Mouse (Mus musculus) forebrain, postnatal 0 days (tissue): ENCODE data around the gene Zfp362. TPM values are rescaled to one million over a fixed set of nuclear protein-coding genes. Genes with fewer than 3 reads are reported as not detected.
A peak's percentile ranks its signal among the peaks of the same experiment; 100 is the strongest.

Experiments
- ATAC-seq: fragments of 200-750 bp; cut with Nextera tagmentation; 2 replicates; pipeline ENCODE4 v1.8.0; 2017; ENCODE audit warnings: mild to moderate bottlenecking, moderate library complexity
- DNase-seq: peaks from one replicate; pipeline ENCODE4 v3.0.0-alpha.2; 2015
- H3K27ac ChIP-seq: fragments of 300-500 bp; sonication (generic); 2 replicates; pipeline ENCODE4 v1.5.1; 2014; ENCODE audit warnings: low read depth, mild to moderate bottlenecking, antibody characterized with exemption, low read length, moderate library complexity, mixed read lengths
- H3K27me3 ChIP-seq: fragments of 300-500 bp; sonication (generic); 2 replicates; pipeline ENCODE4 v1.6.1; 2014; ENCODE audit warnings: mild to moderate bottlenecking, low read length, mixed read lengths; ENCODE audit not compliant: insufficient read depth
- H3K36me3 ChIP-seq: fragments of 300-500 bp; sonication (generic); 2 replicates; pipeline ENCODE4 v1.6.1; 2014; ENCODE audit warnings: mild to moderate bottlenecking, moderate library complexity; ENCODE audit not compliant: insufficient read depth
- H3K4me1 ChIP-seq: fragments of 300-500 bp; sonication (generic); 2 replicates; pipeline ENCODE4 v1.6.1; 2014; ENCODE audit warnings: antibody characterized with exemption; ENCODE audit not compliant: insufficient read depth
- H3K4me2 ChIP-seq: fragments of 300-500 bp; sonication (generic); 2 replicates; pipeline ENCODE4 v1.6.1; 2014; ENCODE audit warnings: low read depth, mild to moderate bottlenecking, moderate library complexity
- H3K4me3 ChIP-seq: fragments of 300-500 bp; sonication (generic); 2 replicates; pipeline ENCODE4 v1.5.1; 2014; ENCODE audit warnings: low read depth, low read length, mixed read lengths
- H3K9ac ChIP-seq: fragments of 300-500 bp; sonication (generic); 2 replicates; pipeline ENCODE4 v1.6.1; 2014; ENCODE audit warnings: mild to moderate bottlenecking
- H3K9me3 ChIP-seq: fragments of 300-500 bp; sonication (generic); 2 replicates; pipeline ENCODE4 v1.6.1; 2016; ENCODE audit warnings: low read length
- CTCF ChIP-seq: sonication (generic); IDR thresholded peaks from 2 replicates; pipeline ENCODE4 v1.5.1; 2016; ENCODE audit warnings: antibody characterized with exemption, control low read depth, low read depth
- WGBS: fragments of 180-500 bp; shearing (Covaris S2); extraction: QIAGEN DNeasy Blood & Tissue Kit; methylation state at CpG from one replicate; pipeline ENCODE4 v1.1.7; 2014; 5-methylcytosine and 5-hydroxymethylcytosine counted together
- polyA plus RNA-seq: library from polyadenylated mRNA; unstranded; fragments of >200 nt; fragmentation: Nextera tagmentation; extraction: Ambion mirVana; gene quantifications from 2 replicates; pipeline ENCODE4 v1.2.1, GENCODE M21; 2015
- total RNA-seq: library from RNA; depleted of rRNA; stranded (reverse); fragments of >200 nt; gene quantifications from 2 replicates; pipeline ENCODE4 v1.2.3, GENCODE M21; 2014

Zfp362 gene
- total and polyA plus RNA-seq, 2 experiments from 2014 or later = 26.9 to 29.8 TPM

- Histone ChIP-seq H3K27ac (no peak overlapping the region), H3K4me3 (no peak overlapping the region), H3K4me1 (no peaks in the 10 kb centered on the region), H3K36me3 (peaks cover 50% of the 10 kb centered on the region), H3K4me2 (no peak overlapping the region), H3K27me3 (no peaks in the 10 kb centered on the region), H3K9me3 (no peaks in the 10 kb centered on the region), H3K9ac (no peak overlapping the region)
- 75% methylated on average over 24 of the region's 24 CpGs for WGBS
- ATAC-seq = no peak
- TF ChIP-seq CTCF = no peak
- DNase-seq = no peak
Observed at GRCm38 (mm10) chr4:128787023-128787939, 18.6 kb downstream of the Zfp362 start.

GRCm38 (mm10) chr4:128785921-128786654 lies 19.8 kb downstream of the Zfp362 start:
- peaks cover 56% of the 10 kb centered on the region for H3K36me3 ChIP-seq
- H3K4me1 ChIP-seq = no peaks in the 10 kb centered on the region
- no peak overlapping the region for H3K9ac ChIP-seq
- DNase-seq (no peak), ATAC-seq (no peak)
- H3K4me2 ChIP-seq = no peak overlapping the region
- no peak overlapping the region for H3K4me3 ChIP-seq
- 96% methylated on average over 11 of the region's 11 CpGs for WGBS
- TF ChIP-seq CTCF = no peak
- no peaks in the 10 kb centered on the region for H3K27me3 ChIP-seq
- no peak overlapping the region for H3K27ac ChIP-seq
- no peaks in the 10 kb centered on the region for H3K9me3 ChIP-seq

GRCm38 (mm10) chr4:128784950-128785631 lies 20.8 kb downstream of the Zfp362 start:
- Histone ChIP-seq H3K4me1 (no peaks in the 10 kb centered on the region), H3K4me3 (no peak overlapping the region), H3K27me3 (no peaks in the 10 kb centered on the region), H3K27ac (no peak overlapping the region), H3K36me3 (peaks cover 62% of the 10 kb centered on the region), H3K4me2 (no peak overlapping the region), H3K9ac (no peak overlapping the region), H3K9me3 (no peaks in the 10 kb centered on the region)
- DNase-seq (no peak), ATAC-seq (no peak)
- WGBS = 91% methylated on average over 15 of the region's 15 CpGs
- no peak for TF ChIP-seq CTCF

GRCm38 (mm10) chr4:128782645-128783044 lies 23.2 kb downstream of the Zfp362 start:
- 78% methylated on average over 4 of the region's 4 CpGs for WGBS
- Histone ChIP-seq H3K9me3 (no peaks in the 10 kb centered on the region), H3K27me3 (no peaks in the 10 kb centered on the region), H3K4me3 (no peak overlapping the region), H3K27ac (peak overlapping the region; percentile 23; the same call in 1 of the 2 replicates), H3K9ac (no peak overlapping the region), H3K36me3 (peaks cover 81% of the 10 kb centered on the region), H3K4me2 (no peak overlapping the region), H3K4me1 (no peaks in the 10 kb centered on the region)
- no peak for TF ChIP-seq CTCF
- ATAC-seq (no peak), DNase-seq (no peak)

GRCm38 (mm10) chr4:128782037-128782436 lies 23.8 kb downstream of the Zfp362 start:
- no peak for ATAC-seq
- no peak overlapping the region; the same call in 1 of the 2 replicates for H3K27ac ChIP-seq
- no peak for DNase-seq
- TF ChIP-seq CTCF = no peak
- H3K9me3 ChIP-seq = no peaks in the 10 kb centered on the region
- no peak overlapping the region for H3K4me3 ChIP-seq
- no peak overlapping the region for H3K9ac ChIP-seq
- WGBS = 89% methylated on average over 7 of the region's 7 CpGs
- H3K36me3 ChIP-seq = peaks cover 81% of the 10 kb centered on the region
- H3K4me1 ChIP-seq = no peaks in the 10 kb centered on the region
- no peaks in the 10 kb centered on the region for H3K27me3 ChIP-seq
- no peak overlapping the region for H3K4me2 ChIP-seq

- Histone ChIP-seq H3K36me3 (peaks cover 81% of the 10 kb centered on the region), H3K4me2 (no peak overlapping the region), H3K9me3 (no peaks in the 10 kb centered on the region), H3K9ac (no peak overlapping the region), H3K27ac (peak overlapping the region; percentile 40; the same call in 1 of the 2 replicates), H3K4me1 (no peaks in the 10 kb centered on the region), H3K27me3 (no peaks in the 10 kb centered on the region), H3K4me3 (no peak overlapping the region)
- WGBS = 71% methylated on average over 11 of the region's 11 CpGs
- 0 out of 2 replicates have a peak, but pooled peaks have one; percentile 35 for ATAC-seq
- TF ChIP-seq CTCF = no peak
- DNase-seq = no peak
Observed at GRCm38 (mm10) chr4:128777593-128777992, 28.3 kb downstream of the Zfp362 start.
